Mouse (Mus musculus) forelimb bud, embryonic 11.5 days (tissue): Measurements from ENCODE around the gene Irf8.
A peak's percentile ranks its signal among the peaks of the same experiment; 100 is the strongest.
"Not testable (repeated sequence)": the region's sequence is repeated elsewhere in the genome, so short reads cannot be mapped to it uniquely, and the experiment has no call there.

ENCODE experiments used
- DNase-seq: peaks from one replicate; pipeline ENCODE4 v3.0.0-alpha.2; 2012; ENCODE audit warnings: low read depth, low spot score

Gene Irf8

GRCm38 (mm10) chr8:120723025-120723424, 13.1 kb upstream of the Irf8 start:
- no peak for DNase-seq

- not testable (repeated sequence) for DNase-seq
Observed at GRCm38 (mm10) chr8:120724096-120724495, 12.1 kb upstream of the Irf8 start.

GRCm38 (mm10) chr8:120724816-120725575, 11.2 kb upstream of the Irf8 start:
- no peak for DNase-seq

- no peak for DNase-seq
Observed at GRCm38 (mm10) chr8:120725576-120725950, 10.6 kb upstream of the Irf8 start.

GRCm38 (mm10) chr8:120726051-120726450, 10.1 kb upstream of the Irf8 start:
- DNase-seq = no peak

GRCm38 (mm10) chr8:120728488-120729160, 7.5 kb upstream of the Irf8 start:
- DNase-seq = no peak

- no peak for DNase-seq
Observed at GRCm38 (mm10) chr8:120731582-120731981, 4.6 kb upstream of the Irf8 start.

- no peak for DNase-seq
Observed at GRCm38 (mm10) chr8:120732068-120732467, 4.1 kb upstream of the Irf8 start.

- DNase-seq = peak; percentile 34
Observed at GRCm38 (mm10) chr8:120736486-120736885, 328 bp downstream of the Irf8 start.

GRCm38 (mm10) chr8:120737166-120737565, 1.0 kb downstream of the Irf8 start:
- no peak for DNase-seq

GRCm38 (mm10) chr8:120738771-120739170, 2.6 kb downstream of the Irf8 start:
- no peak for DNase-seq

- DNase-seq = no peak
Observed at GRCm38 (mm10) chr8:120739526-120739925, 3.4 kb downstream of the Irf8 start.

- no peak for DNase-seq
Observed at GRCm38 (mm10) chr8:120740579-120740978, 4.4 kb downstream of the Irf8 start.

- no peak for DNase-seq
Observed at GRCm38 (mm10) chr8:120741001-120741400, 4.8 kb downstream of the Irf8 start.

- no peak for DNase-seq
Observed at GRCm38 (mm10) chr8:120741815-120742530, 5.8 kb downstream of the Irf8 start.

GRCm38 (mm10) chr8:120743149-120743897, 7.2 kb downstream of the Irf8 start:
- no peak for DNase-seq

- DNase-seq = no peak
Observed at GRCm38 (mm10) chr8:120743898-120744290, 7.7 kb downstream of the Irf8 start.

- no peak for DNase-seq
Observed at GRCm38 (mm10) chr8:120744448-120744847, 8.3 kb downstream of the Irf8 start.

- DNase-seq = no peak
Observed at GRCm38 (mm10) chr8:120745226-120745625, 9.1 kb downstream of the Irf8 start.

- DNase-seq = no peak
Observed at GRCm38 (mm10) chr8:120746007-120746701, 10.0 kb downstream of the Irf8 start.

GRCm38 (mm10) chr8:120747286-120747685, 11.1 kb downstream of the Irf8 start:
- DNase-seq = no peak
